Mouse (Mus musculus) hindbrain, embryonic 11.5 days (tissue): ENCODE data around the gene Tmco3. TPM values are rescaled to one million over a fixed set of nuclear protein-coding genes. Genes with fewer than 3 reads are reported as not detected.

Source experiments
- ATAC-seq: fragments of 200-750 bp; cut with Nextera tagmentation; 2 replicates; pipeline ENCODE4 v1.8.0; 2017; ENCODE audit warnings: mild to moderate bottlenecking, moderate TSS enrichment, moderate library complexity; ENCODE audit not compliant: low FRiP score
- DNase-seq: peaks from one replicate; pipeline ENCODE4 v3.0.0-alpha.2; 2015; ENCODE audit warnings: low spot score
- H3K27ac ChIP-seq: fragments of 300-500 bp; sonication (generic); 2 replicates; pipeline ENCODE4 v1.5.1; 2014; ENCODE audit warnings: mild to moderate bottlenecking, low read depth, low read length
- H3K27me3 ChIP-seq: fragments of 300-500 bp; sonication (generic); 2 replicates; pipeline ENCODE4 v1.6.1; 2014; ENCODE audit warnings: mild to moderate bottlenecking, low read length, moderate library complexity, mixed read lengths; ENCODE audit not compliant: control insufficient read depth, insufficient read depth
- H3K36me3 ChIP-seq: fragments of 300-500 bp; sonication (generic); 2 replicates; pipeline ENCODE4 v1.6.1; 2014; ENCODE audit warnings: mild to moderate bottlenecking, low read length, moderate library complexity, mixed read lengths; ENCODE audit not compliant: control insufficient read depth, insufficient read depth
- H3K4me1 ChIP-seq: fragments of 300-500 bp; sonication (generic); replicated peaks from 2 replicates; pipeline ENCODE4 v1.6.1; 2014; ENCODE audit warnings: low read length, mixed read lengths; ENCODE audit not compliant: control insufficient read depth, insufficient read depth
- H3K4me2 ChIP-seq: fragments of 300-500 bp; sonication (generic); replicated peaks from 2 replicates; pipeline ENCODE4 v1.6.1; 2014; ENCODE audit warnings: mild to moderate bottlenecking, low read depth, low read length
- H3K4me3 ChIP-seq: fragments of 300-500 bp; sonication (generic); 2 replicates; pipeline ENCODE4 v1.5.1; 2014; ENCODE audit warnings: low read depth, low read length
- H3K9ac ChIP-seq: fragments of 300-500 bp; sonication (generic); 2 replicates; pipeline ENCODE4 v1.6.1; 2014; ENCODE audit warnings: low read depth, low read length
- H3K9me3 ChIP-seq: fragments of 300-500 bp; sonication (generic); 2 replicates; pipeline ENCODE4 v1.6.1; 2016; ENCODE audit warnings: low read length; ENCODE audit not compliant: control insufficient read depth
- WGBS: fragments of 180-500 bp; shearing (Covaris S2); extraction: QIAGEN DNeasy Blood & Tissue Kit; methylation state at CpG from one replicate; pipeline ENCODE4 v1.1.7; 2014; 5-methylcytosine and 5-hydroxymethylcytosine counted together
- polyA plus RNA-seq: library from polyadenylated mRNA; unstranded; fragments of >200 nt; fragmentation: Nextera tagmentation; extraction: Ambion mirVana; gene quantifications from 2 replicates; pipeline ENCODE4 v1.2.1, GENCODE M21; 2014

Tmco3 gene
- polyA plus RNA-seq, 1 experiment from 2014 or later, result 37.1 TPM

- H3K4me2 ChIP-seq, result no peak overlapping the region
- no peak for ATAC-seq
Observed at GRCm38 (mm10) chr8:13263376-13263775, 24.6 kb upstream of the Tmco3 start.

GRCm38 (mm10) chr8:13267566-13267965 is 20.4 kb upstream of the Tmco3 start:
- Histone ChIP-seq H3K9me3 (no peaks in the 10 kb centered on the region), H3K4me1 (no peaks in the 10 kb centered on the region), H3K4me3 (no peak overlapping the region), H3K9ac (no peak overlapping the region), H3K4me2 (no peak overlapping the region), H3K27ac (no peak overlapping the region), H3K27me3 (no peaks in the 10 kb centered on the region), H3K36me3 (peaks cover 3% of the 10 kb centered on the region; the same call in 1 of the 2 replicates)
- 92% methylated on average over 2 of the region's 2 CpGs for WGBS
- DNase-seq (no peak), ATAC-seq (no peak)

More at GRCm38 (mm10) chr8:13263376-13263775, 24.6 kb upstream of the Tmco3 start:
- Histone ChIP-seq H3K4me3 (no peak overlapping the region), H3K4me1 (no peaks in the 10 kb centered on the region), H3K9ac (no peak overlapping the region), H3K27ac (no peak overlapping the region), H3K9me3 (no peaks in the 10 kb centered on the region), H3K27me3 (no peaks in the 10 kb centered on the region), H3K36me3 (no peaks in the 10 kb centered on the region)
- WGBS, result 80% methylated on average over 3 of the region's 3 CpGs
- no peak for DNase-seq

- ATAC-seq (no peak), DNase-seq (no peak)
- peaks cover 3% of the 10 kb centered on the region; the same call in 1 of the 2 replicates for H3K36me3 ChIP-seq
- H3K9me3 ChIP-seq, result no peaks in the 10 kb centered on the region
- no peak overlapping the region for H3K4me3 ChIP-seq
- no peak overlapping the region for H3K9ac ChIP-seq
- WGBS, result 90% methylated on average over 5 of the region's 5 CpGs
- H3K4me1 ChIP-seq, result no peaks in the 10 kb centered on the region
- no peak overlapping the region for H3K27ac ChIP-seq
- H3K27me3 ChIP-seq, result no peaks in the 10 kb centered on the region
- no peak overlapping the region for H3K4me2 ChIP-seq
Observed at GRCm38 (mm10) chr8:13272834-13273233, 15.2 kb upstream of the Tmco3 start.

- no peak for ATAC-seq
- 90% methylated on average over 5 of the region's 5 CpGs for WGBS
- Histone ChIP-seq H3K36me3 (no peaks in the 10 kb centered on the region), H3K27ac (no peak overlapping the region), H3K4me1 (no peaks in the 10 kb centered on the region), H3K4me2 (no peak overlapping the region), H3K9ac (no peak overlapping the region), H3K9me3 (no peaks in the 10 kb centered on the region), H3K27me3 (no peaks in the 10 kb centered on the region), H3K4me3 (no peak overlapping the region)
- no peak for DNase-seq
Observed at GRCm38 (mm10) chr8:13276941-13277447, 11.0 kb upstream of the Tmco3 start.

- no peak overlapping the region for H3K9ac ChIP-seq
- no peak overlapping the region for H3K4me3 ChIP-seq
- no peaks in the 10 kb centered on the region for H3K36me3 ChIP-seq
- H3K27me3 ChIP-seq, result no peaks in the 10 kb centered on the region
- no peaks in the 10 kb centered on the region for H3K9me3 ChIP-seq
- 86% methylated on average over 1 of the region's 1 CpGs for WGBS
- H3K4me1 ChIP-seq, result peaks cover 5% of the 10 kb centered on the region; the same call in 1 of the 2 replicates
- DNase-seq (no peak), ATAC-seq (no peak)
- H3K27ac ChIP-seq, result no peak overlapping the region
- H3K4me2 ChIP-seq, result no peak overlapping the region
Observed at GRCm38 (mm10) chr8:13283200-13283599, 4.8 kb upstream of the Tmco3 start.

GRCm38 (mm10) chr8:13287304-13287691 is 692 bp upstream of the Tmco3 start:
- peak overlapping the region; percentile 81 for H3K4me3 ChIP-seq
- no peaks in the 10 kb centered on the region for H3K27me3 ChIP-seq
- H3K4me1 ChIP-seq, result peaks cover 5% of the 10 kb centered on the region; the same call in 1 of the 2 replicates
- peak overlapping the region; percentile 82 for H3K9ac ChIP-seq
- DNase-seq (peak; percentile 80), ATAC-seq (peak; percentile 72)
- no peaks in the 10 kb centered on the region for H3K36me3 ChIP-seq
- H3K9me3 ChIP-seq, result no peaks in the 10 kb centered on the region
- H3K27ac ChIP-seq, result peak overlapping the region; percentile 86
- WGBS, result 1% methylated on average over 34 of the region's 34 CpGs
- H3K4me2 ChIP-seq, result peak overlapping the region; percentile 90

- H3K4me1 ChIP-seq, result peaks cover 5% of the 10 kb centered on the region; the same call in 1 of the 2 replicates
- H3K36me3 ChIP-seq, result no peaks in the 10 kb centered on the region
- ATAC-seq, result no peak
- H3K4me2 ChIP-seq, result peak overlapping the region; percentile 56
- H3K27me3 ChIP-seq, result no peaks in the 10 kb centered on the region
- no peak overlapping the region for H3K27ac ChIP-seq
- peak overlapping the region; percentile 81 for H3K4me3 ChIP-seq
- 4% methylated on average over 6 of the region's 6 CpGs for WGBS
- H3K9ac ChIP-seq, result peak overlapping the region; percentile 82
- no peaks in the 10 kb centered on the region for H3K9me3 ChIP-seq
- DNase-seq, result no peak
Observed at GRCm38 (mm10) chr8:13288646-13289045, 656 bp downstream of the Tmco3 start.

GRCm38 (mm10) chr8:13292364-13292763 is 4.4 kb downstream of the Tmco3 start:
- H3K36me3 ChIP-seq, result peaks cover 10% of the 10 kb centered on the region
- no peak overlapping the region for H3K27ac ChIP-seq
- H3K4me3 ChIP-seq, result no peak overlapping the region
- H3K4me1 ChIP-seq, result no peaks in the 10 kb centered on the region
- 33% methylated on average over 9 of the region's 9 CpGs for WGBS
- H3K9ac ChIP-seq, result no peak overlapping the region
- no peaks in the 10 kb centered on the region for H3K9me3 ChIP-seq
- H3K4me2 ChIP-seq, result no peak overlapping the region
- DNase-seq, result peak; percentile 88
- H3K27me3 ChIP-seq, result no peaks in the 10 kb centered on the region
- ATAC-seq, result no peak

- H3K9ac ChIP-seq, result no peak overlapping the region
- DNase-seq (no peak), ATAC-seq (no peak)
- WGBS, result 94% methylated on average over 9 of the region's 9 CpGs
- no peak overlapping the region for H3K4me2 ChIP-seq
- H3K4me1 ChIP-seq, result no peaks in the 10 kb centered on the region
- H3K4me3 ChIP-seq, result no peak overlapping the region
- H3K36me3 ChIP-seq, result peaks cover 10% of the 10 kb centered on the region
- H3K27me3 ChIP-seq, result no peaks in the 10 kb centered on the region
- no peak overlapping the region for H3K27ac ChIP-seq
- no peaks in the 10 kb centered on the region for H3K9me3 ChIP-seq
Observed at GRCm38 (mm10) chr8:13293677-13294470, 5.9 kb downstream of the Tmco3 start.
